Mouse (Mus musculus): ENCODE measurements around the gene Gm5475. TPM values are rescaled to one million over a fixed set of nuclear protein-coding genes. Genes with fewer than 3 reads are reported as not detected.

The Gm5475 gene
- polyA plus RNA-seq, 1 experiment from 2014 or later = not detected

DNA sequence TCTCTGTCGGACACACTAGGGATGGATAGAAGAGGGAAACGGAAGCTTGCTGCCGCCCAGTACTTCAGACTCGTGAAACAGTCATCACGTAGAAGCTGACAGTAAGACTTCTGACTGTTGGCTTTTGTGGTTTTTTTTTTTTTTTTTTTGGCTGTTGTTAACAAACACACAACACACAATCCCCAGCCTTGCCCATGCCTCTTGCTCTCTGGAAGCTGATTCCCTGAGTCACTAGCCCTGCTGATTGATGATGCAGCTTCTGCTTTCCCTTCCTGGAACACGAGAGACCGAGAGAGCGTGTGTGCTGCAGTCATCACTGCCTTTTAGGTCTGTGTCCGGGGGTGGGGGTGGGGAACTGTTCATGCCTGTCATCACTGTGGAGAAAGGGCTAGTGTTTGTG is 39.7 kb downstream of the Gm5475 start:
- H3K27me3 ChIP-seq (replicated peaks; ENCODE audit: low read depth, poor library complexity, severe bottlenecking) = peaks cover 20% of the 10 kb centered on the region
- H3K36me3 ChIP-seq (replicated peaks) = no peaks in the 10 kb centered on the region
- no peaks in the 10 kb centered on the region for H3K9me3 ChIP-seq
- no peak for DNase-seq (ENCODE audit: low spot score)
- H3K4me3 ChIP-seq = no peak overlapping the region
- H3K27ac ChIP-seq (replicated peaks) = no peak overlapping the region
- 82% methylated on average over 9 of the region's 9 CpGs for WGBS
- H3K4me1 ChIP-seq = peaks cover 13% of the 10 kb centered on the region

DNA sequence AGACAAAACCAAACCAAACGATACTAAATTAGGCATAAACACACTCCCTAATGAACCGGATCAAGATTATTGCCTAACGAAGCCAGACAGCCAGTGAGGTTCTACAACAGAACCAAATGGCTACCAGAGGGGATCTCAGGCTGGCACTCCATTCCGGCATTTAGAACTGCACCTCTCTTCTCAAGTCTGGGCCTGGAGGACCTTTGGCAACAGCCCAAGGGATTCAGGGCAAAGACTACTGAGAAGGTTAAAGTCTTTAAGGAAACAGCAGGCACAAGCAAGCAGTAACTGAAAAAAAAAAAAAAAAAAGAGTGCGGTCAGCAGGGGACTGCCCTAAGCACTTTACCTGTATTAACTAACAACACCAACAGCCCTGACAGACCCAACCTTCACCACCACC is 40.1 kb downstream of the Gm5475 start:
- H3K36me3 ChIP-seq (replicated peaks) = no peaks in the 10 kb centered on the region
- no peak for DNase-seq (ENCODE audit: low spot score)
- H3K27me3 ChIP-seq (replicated peaks; ENCODE audit: low read depth, poor library complexity, severe bottlenecking) = peaks cover 20% of the 10 kb centered on the region
- no peak overlapping the region for H3K4me3 ChIP-seq
- no peak overlapping the region for H3K27ac ChIP-seq (replicated peaks)
- WGBS = 83% methylated on average over 5 of the region's 5 CpGs
- peaks cover 13% of the 10 kb centered on the region for H3K4me1 ChIP-seq
- no peaks in the 10 kb centered on the region for H3K9me3 ChIP-seq

DNA sequence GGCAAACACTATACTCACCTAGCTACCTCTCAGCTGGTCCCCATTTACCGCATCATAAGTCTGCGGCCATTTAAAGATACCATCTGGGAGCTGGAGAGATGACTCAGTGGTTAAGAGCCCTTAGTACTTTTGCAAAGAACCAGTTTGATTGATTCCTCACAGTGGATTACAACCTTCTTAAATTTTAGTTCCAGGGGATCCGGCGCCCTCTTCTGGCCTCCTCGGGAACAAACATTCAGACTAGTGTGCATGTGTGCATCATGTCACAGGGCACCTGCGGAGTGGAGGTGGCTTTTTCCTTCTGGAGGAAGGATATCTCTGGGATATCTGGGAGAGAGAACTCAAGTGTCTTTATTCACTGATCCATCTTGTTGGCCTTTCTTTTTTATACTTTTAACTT is 41.8 kb downstream of the Gm5475 start:
- Histone ChIP-seq H3K9me3 (no peaks in the 10 kb centered on the region), H3K4me1 (peaks cover 21% of the 10 kb centered on the region), H3K36me3 (replicated peaks) (no peaks in the 10 kb centered on the region), H3K27ac (replicated peaks) (no peak overlapping the region), H3K4me3 (no peak overlapping the region), H3K27me3 (replicated peaks; ENCODE audit: low read depth, poor library complexity, severe bottlenecking) (peaks cover 15% of the 10 kb centered on the region)
- 24% methylated on average over 6 of the region's 6 CpGs for WGBS
- peak; percentile 72 for DNase-seq (ENCODE audit: low spot score)

DNA sequence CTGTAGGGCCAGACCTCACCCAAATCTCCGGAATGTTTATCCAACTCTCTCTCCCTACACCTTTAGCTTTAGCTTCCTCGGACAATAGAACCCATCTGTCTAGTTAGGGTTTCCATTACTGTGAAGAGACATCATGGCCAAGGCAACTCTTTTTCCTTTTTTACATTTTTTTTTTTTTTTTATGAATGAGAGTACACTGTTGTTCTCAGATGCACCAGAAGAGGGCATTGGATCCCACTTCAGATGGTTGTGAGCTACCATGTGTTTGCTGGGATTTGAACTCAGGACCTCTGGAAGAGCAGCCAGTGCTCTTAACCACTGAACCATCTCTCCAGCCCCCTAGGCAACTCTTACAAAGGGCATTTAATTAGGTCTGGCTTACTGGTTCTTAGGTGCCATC is 43.5 kb downstream of the Gm5475 start:
- no peak overlapping the region for H3K4me3 ChIP-seq
- H3K4me1 ChIP-seq = peaks cover 37% of the 10 kb centered on the region
- H3K36me3 ChIP-seq (replicated peaks) = no peaks in the 10 kb centered on the region
- no peak overlapping the region for H3K27ac ChIP-seq (replicated peaks)
- DNase-seq (ENCODE audit: low spot score) = no peak
- peaks cover 4% of the 10 kb centered on the region; the same call in 1 of the 2 replicates for H3K27me3 ChIP-seq (replicated peaks; ENCODE audit: low read depth, poor library complexity, severe bottlenecking)
- H3K9me3 ChIP-seq = no peaks in the 10 kb centered on the region
- 79% methylated on average over 2 of the region's 2 CpGs for whole genome bisulfite sequencing

DNA sequence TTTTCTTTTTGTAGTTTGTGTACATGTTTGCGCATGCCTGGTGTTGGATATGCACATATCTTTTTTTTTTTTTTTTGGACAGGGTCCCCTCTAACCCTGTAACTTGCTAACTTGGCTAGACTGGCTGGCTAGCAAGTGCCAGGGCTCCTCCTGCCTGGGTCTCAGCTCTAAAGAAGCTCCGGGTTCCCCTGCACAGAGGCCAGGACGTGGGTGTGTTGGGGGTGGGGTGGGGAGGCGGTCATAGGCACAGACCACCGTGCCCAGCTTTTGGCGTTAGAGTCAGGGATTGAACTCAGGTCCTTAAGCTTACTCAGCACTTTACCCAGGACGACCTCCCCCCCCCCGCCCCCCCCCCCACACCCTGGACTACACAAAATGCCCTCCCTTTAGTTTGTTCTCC is 45.8 kb downstream of the Gm5475 start:
- Histone ChIP-seq H3K4me1 (peaks cover 29% of the 10 kb centered on the region), H3K36me3 (replicated peaks) (peaks cover 22% of the 10 kb centered on the region), H3K27ac (replicated peaks) (no peak overlapping the region), H3K9me3 (no peaks in the 10 kb centered on the region), H3K4me3 (peak overlapping the region; percentile 86), H3K27me3 (replicated peaks; ENCODE audit: low read depth, poor library complexity, severe bottlenecking) (no peaks in the 10 kb centered on the region)
- DNase-seq (ENCODE audit: low spot score) = no peak
- whole genome bisulfite sequencing = 40% methylated on average over 8 of the region's 8 CpGs

DNA sequence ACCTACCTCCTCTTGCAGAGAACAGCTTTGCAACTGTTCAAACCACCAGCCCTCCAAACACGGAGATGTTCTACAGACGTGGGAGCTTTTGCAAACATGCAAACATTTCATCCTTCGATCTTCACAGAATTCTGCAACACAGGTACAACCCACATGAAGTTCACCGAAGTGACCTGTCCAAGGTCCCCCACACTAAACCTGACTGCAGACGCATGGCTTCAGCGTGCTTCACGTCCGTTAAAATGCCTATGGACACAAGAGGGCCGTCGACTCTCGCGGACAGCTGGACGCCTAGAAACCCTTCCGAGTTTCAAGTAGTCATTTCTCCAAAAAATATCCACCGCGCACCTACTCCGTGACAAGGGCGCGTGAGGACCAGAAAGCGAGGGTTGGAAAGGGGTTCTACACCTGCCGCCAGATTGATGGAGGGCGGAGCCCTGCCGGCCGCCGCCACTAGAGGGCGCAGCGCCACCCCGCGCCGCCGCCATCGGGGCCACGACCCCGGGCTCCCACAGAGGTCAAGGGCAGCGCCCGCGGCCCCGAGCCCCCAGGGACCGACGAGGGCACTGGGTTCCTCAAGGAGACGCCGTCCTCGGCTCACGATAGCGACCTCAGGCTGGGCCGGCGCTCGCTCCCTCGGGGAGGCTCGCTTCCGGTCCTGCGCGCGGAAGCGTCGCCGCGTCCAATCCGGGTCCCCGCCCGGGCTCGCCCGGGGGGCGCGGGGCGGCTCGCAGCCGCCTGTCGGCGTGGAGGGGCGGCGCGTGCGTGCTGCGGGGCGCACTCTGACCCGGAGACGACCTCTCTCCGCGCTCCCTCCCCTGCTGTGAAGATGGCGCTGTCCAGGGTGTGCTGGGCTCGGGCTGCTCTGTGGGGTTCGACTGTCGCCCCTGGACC is 46.6 kb downstream of the Gm5475 start, which contains the start of gene Letmd1:
Gene Letmd1, plus strand, starts transcription at position 729 of the 894 bp plus-strand sequence.
- WGBS = 3% methylated on average over 84 of the region's 84 CpGs

DNA sequence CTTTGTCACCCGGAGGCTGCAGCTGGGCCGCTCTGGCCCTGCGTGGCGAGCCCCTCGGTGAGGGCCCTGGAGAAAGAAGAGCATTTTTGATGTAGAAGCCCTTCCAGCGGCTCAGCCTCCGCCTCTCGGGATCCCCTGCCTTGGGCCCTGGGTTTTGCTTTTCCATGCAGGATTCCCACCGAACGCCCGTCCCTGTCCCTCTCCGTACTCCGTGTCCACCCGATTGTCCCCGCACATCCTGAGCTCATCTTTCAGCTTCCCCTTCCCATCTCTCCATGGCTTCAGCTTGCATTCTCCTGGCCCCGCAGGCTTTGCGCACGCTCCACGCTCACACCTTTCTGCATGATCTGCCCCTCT is 47.2 kb downstream of the Gm5475 start:
- peak overlapping the region; percentile 95 for H3K27ac ChIP-seq (replicated peaks)
- H3K36me3 ChIP-seq (replicated peaks) = peaks cover 35% of the 10 kb centered on the region
- WGBS = under 1% methylated on average over 19 of the region's 19 CpGs
- no peaks in the 10 kb centered on the region for H3K9me3 ChIP-seq
- no peaks in the 10 kb centered on the region for H3K27me3 ChIP-seq (replicated peaks; ENCODE audit: low read depth, poor library complexity, severe bottlenecking)
- H3K4me1 ChIP-seq = peaks cover 29% of the 10 kb centered on the region
- peak overlapping the region; percentile 86 for H3K4me3 ChIP-seq
- no peak for DNase-seq (ENCODE audit: low spot score)

More for the DNA sequence above, 46.6 kb downstream of the Gm5475 start, which contains the start of gene Letmd1:
- H3K4me1 ChIP-seq = peaks cover 29% of the 10 kb centered on the region
- peaks cover 30% of the 10 kb centered on the region for H3K36me3 ChIP-seq (replicated peaks)
- DNase-seq (ENCODE audit: low spot score) = peak; percentile 91
- H3K27ac ChIP-seq (replicated peaks) = peak within 1 kb of the TSS; percentile 95
- H3K4me3 ChIP-seq = peak within 1 kb of the TSS; percentile 86
- no peaks in the 10 kb centered on the region for H3K27me3 ChIP-seq (replicated peaks; ENCODE audit: low read depth, poor library complexity, severe bottlenecking)
- no peaks in the 10 kb centered on the region for H3K9me3 ChIP-seq

DNA sequence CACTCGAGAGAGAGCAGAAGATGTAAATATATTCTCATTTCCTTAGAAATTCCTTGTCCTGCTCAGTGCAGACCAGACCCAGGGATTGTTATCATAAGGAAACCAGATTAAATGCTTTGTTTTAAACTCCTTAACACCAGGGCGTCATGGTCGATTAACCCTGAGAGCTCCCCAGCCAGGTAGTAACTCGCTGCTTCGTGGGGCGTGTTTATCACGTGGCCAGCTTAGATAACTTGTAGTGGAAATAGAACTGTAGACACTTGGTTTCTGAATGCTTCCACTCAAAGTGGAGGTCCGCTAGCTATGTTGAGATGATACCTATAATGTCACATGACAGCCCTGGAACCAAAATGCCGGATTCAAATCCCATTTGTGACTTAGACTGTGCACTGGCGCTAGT is 48.1 kb downstream of the Gm5475 start:
- no peak for DNase-seq (ENCODE audit: low spot score)
- 68% methylated on average over 10 of the region's 10 CpGs for WGBS
- Histone ChIP-seq H3K27ac (replicated peaks) (no peak overlapping the region), H3K4me1 (peaks cover 29% of the 10 kb centered on the region), H3K27me3 (replicated peaks; ENCODE audit: low read depth, poor library complexity, severe bottlenecking) (no peaks in the 10 kb centered on the region), H3K4me3 (peak overlapping the region; percentile 86), H3K36me3 (replicated peaks) (peaks cover 44% of the 10 kb centered on the region), H3K9me3 (no peaks in the 10 kb centered on the region)

DNA sequence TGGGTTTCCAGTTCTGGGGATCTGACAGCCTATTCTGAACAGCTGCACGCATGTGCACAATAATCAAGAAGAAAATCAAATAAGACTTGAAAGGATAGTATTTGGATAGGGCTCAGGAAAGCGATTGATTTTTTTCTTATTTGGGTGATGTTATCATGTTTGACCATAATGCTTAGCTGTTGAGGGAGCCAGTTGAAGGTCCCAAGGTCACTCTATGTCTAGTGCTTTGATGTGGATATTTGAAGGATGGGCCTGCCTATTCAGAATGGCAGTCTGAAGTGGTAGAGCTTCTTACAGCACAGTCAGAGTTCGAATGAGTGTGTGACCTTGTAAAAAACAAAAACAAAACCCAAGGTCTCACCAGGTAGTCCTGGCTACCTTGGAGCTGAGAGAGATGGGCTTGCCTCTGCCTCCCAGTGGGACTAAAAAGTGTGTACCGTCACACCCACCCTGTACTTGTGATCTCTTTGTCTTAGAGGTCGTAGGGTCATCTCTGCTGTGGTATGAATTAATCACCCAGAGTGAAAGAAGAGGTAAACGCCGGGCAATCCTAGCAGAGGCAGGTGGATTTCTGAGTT is 52.1 kb downstream of the Gm5475 start:
- Histone ChIP-seq H3K27ac (replicated peaks) (no peak overlapping the region), H3K36me3 (replicated peaks) (peaks cover 83% of the 10 kb centered on the region), H3K4me3 (no peak overlapping the region), H3K27me3 (replicated peaks; ENCODE audit: low read depth, poor library complexity, severe bottlenecking) (no peaks in the 10 kb centered on the region), H3K4me1 (peaks cover 14% of the 10 kb centered on the region), H3K9me3 (no peaks in the 10 kb centered on the region)
- 80% methylated on average over 7 of the region's 7 CpGs for WGBS
- DNase-seq (ENCODE audit: low spot score) = no peak

Other genes starting within 250 kb of the Gm5475 start
- 36.8 and 42.2 TPM in 2 replicates for gene Atf1, start 194.3 kb upstream of the Gm5475 start, polyA plus RNA-seq (2016; fragmentation: Nextera tagmentation; extraction: Ambion mirVana)
- not detected in 2 replicates for gene Tmprss12, start 141.3 kb upstream of the Gm5475 start, polyA plus RNA-seq (2016; fragmentation: Nextera tagmentation; extraction: Ambion mirVana)
- 3.3 and 4.6 TPM in 2 replicates for gene Mettl7a1, start 118.0 kb upstream of the Gm5475 start, polyA plus RNA-seq (2016; fragmentation: Nextera tagmentation; extraction: Ambion mirVana)
- not detected in 2 replicates for gene Mettl7a3, start 87.2 kb upstream of the Gm5475 start, polyA plus RNA-seq (2016; fragmentation: Nextera tagmentation; extraction: Ambion mirVana)
- gene Methig1, start 69.0 kb upstream of the Gm5475 start, polyA plus RNA-seq (2016; fragmentation: Nextera tagmentation; extraction: Ambion mirVana) = not detected in 2 replicates
- not detected in 2 replicates for gene Mettl7a2, start 68.9 kb upstream of the Gm5475 start, polyA plus RNA-seq (2016; fragmentation: Nextera tagmentation; extraction: Ambion mirVana)
- not detected in 2 replicates for gene Higd1c, start 57.6 kb upstream of the Gm5475 start, polyA plus RNA-seq (2016; fragmentation: Nextera tagmentation; extraction: Ambion mirVana)
- gene Slc11a2, start 2.9 kb downstream of the Gm5475 start, polyA plus RNA-seq (2016; fragmentation: Nextera tagmentation; extraction: Ambion mirVana) = 25.0 and 28.3 TPM in 2 replicates
- 36.5 and 38.6 TPM in 2 replicates for gene Letmd1, start 46.9 kb downstream of the Gm5475 start, polyA plus RNA-seq (2016; fragmentation: Nextera tagmentation; extraction: Ambion mirVana)
- gene Csrnp2, start 73.3 kb downstream of the Gm5475 start, polyA plus RNA-seq (2016; fragmentation: Nextera tagmentation; extraction: Ambion mirVana) = 24.2 and 25.4 TPM in 2 replicates
- gene Tfcp2, start 129.9 kb downstream of the Gm5475 start, polyA plus RNA-seq (2016; fragmentation: Nextera tagmentation; extraction: Ambion mirVana) = 36.9 and 38.2 TPM in 2 replicates
- gene Pou6f1, start 177.8 kb downstream of the Gm5475 start, polyA plus RNA-seq (2016; fragmentation: Nextera tagmentation; extraction: Ambion mirVana) = 3.7 and 5.4 TPM in 2 replicates
- 200 and 212 TPM in 2 replicates for gene Dazap2, start 193.2 kb downstream of the Gm5475 start, polyA plus RNA-seq (2016; fragmentation: Nextera tagmentation; extraction: Ambion mirVana)
- gene Smagp, start 214.8 kb downstream of the Gm5475 start, polyA plus RNA-seq (2016; fragmentation: Nextera tagmentation; extraction: Ambion mirVana) = 4.9 and 7.3 TPM in 2 replicates
- gene Bin2, start 247.4 kb downstream of the Gm5475 start, polyA plus RNA-seq (2016; fragmentation: Nextera tagmentation; extraction: Ambion mirVana) = 2.1 and 4.0 TPM in 2 replicates

Data from embryonic facial prominence, embryonic 10.5 days (tissue).